Mouse (Mus musculus): ENCODE results near the gene Prss48. TPM values are rescaled to one million over a fixed set of nuclear protein-coding genes. Genes with fewer than 3 reads are reported as not detected.
A peak's percentile ranks its signal among the peaks of the same experiment; 100 is the strongest.

Gene Prss48
- total RNA-seq (2021), result not detected
- long read RNA-seq, experiment 1, result 0 reads
- long read RNA-seq, experiment 2, result 0 reads

- intact Hi-C loops (cut with DNase I), result no loop called here
- no peak for DNase-seq (ENCODE audit: low spot score in 2 of 2)
These were observed at the start of gene Prss48 for GRCm38 (mm10) chr3:86002423-86002822. TSS of gene Prss48 (minus strand) at chr3:86002491.

DNA sequence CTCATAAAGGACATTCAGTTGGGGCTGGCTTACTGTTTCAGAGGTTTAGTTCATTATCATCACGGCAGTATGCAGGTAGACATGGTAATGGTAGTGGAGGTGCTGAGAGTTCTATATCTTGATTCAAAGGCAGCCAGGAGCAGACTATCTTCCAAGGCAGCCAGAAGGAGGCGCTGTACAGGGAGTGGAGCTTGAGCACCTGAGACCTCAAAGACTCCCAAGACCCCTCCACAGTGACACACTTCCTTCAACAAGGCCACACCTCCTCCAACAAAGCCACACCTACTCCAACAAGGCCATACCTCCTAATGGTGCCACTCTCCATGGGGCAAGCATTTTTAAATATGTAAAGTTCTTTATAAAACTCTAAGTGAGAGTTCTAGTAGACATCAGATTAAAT lies 46.8 kb upstream of the Prss48 start:
- intact Hi-C loops (cut with DNase I), result no loop called here
- no peak for DNase-seq (ENCODE audit: low spot score in 2 of 2)

GRCm38 (mm10) chr3:86047686-86048408 lies 45.6 kb upstream of the Prss48 start:
- no peak for DNase-seq (ENCODE audit: low spot score in 2 of 2)
- intact Hi-C loops (cut with DNase I), result no loop called here

GRCm38 (mm10) chr3:86040286-86041201 lies 38.3 kb upstream of the Prss48 start:
- peak in 1 of 2 experiments; percentile 20 for DNase-seq (ENCODE audit: low spot score in 2 of 2)
- intact Hi-C loops (cut with DNase I), result no loop called here

- intact Hi-C loops (cut with DNase I), result no loop called here
- DNase-seq (ENCODE audit: low spot score in 2 of 2), result no peak
These were observed 36.4 kb upstream of the Prss48 start for GRCm38 (mm10) chr3:86038648-86039047.

DNA sequence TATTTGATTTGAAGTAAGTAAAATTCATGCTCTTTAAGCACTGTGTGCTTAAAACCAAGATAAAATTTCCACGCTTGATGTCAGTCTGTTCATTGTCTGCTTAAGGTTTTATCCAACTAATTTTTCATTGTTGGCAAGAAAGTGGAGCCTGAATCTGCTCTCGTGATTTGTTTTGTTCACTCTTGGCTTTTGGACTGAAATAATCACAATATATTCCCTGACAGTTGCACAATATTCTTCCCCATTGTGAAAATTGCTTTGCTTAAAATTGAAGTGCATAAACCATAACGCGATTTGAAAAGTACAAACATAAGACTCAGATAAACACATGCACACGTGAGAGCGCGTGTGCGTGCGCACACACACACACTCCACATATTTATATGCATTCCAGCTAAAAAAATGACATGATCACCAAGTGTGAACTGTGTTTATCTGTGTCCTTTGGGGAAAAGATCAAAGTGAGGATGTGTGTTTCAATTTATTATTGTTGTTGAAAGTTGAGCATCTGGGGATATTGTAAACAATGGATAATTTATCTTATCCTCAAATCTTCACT lies 35.7 kb upstream of the Prss48 start:
- no peak for DNase-seq (ENCODE audit: low spot score in 2 of 2)

DNA sequence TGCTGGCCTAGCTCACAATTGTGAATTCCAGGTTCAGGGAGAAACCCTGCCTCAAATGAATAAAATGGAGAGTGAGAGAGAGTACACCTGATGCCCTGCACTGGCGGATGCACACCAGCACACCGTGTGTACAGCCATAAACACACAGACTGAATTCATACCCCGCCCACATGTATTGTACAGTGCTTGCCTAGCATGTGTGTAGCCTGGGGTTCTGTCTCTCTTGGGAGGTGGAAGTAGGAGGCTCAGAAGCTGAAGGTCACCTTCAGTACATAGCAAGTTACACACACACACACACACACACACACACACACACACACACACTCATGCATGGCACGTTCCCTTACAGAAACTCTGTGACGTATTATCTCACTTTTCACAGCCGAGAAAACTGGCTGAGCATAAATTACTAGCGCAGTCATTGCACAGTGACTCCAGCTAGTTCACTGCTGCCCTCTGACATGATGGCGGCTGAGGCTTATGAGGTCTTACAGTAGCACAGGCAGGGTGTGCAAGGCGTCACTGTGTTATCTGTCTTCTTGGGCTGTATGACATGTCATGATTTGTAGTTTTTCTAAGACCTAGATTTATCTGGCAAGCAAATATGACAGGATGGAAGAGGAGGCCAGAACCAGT lies 31.3 kb upstream of the Prss48 start:
- peak in 1 of 2 experiments; percentile 19 for DNase-seq (ENCODE audit: low spot score in 2 of 2)
- intact Hi-C loops (cut with DNase I), result no loop called here

More for the DNA sequence above, 35.7 kb upstream of the Prss48 start:
- intact Hi-C loops (cut with DNase I), result no loop called here

- intact Hi-C loops (cut with DNase I), result no loop called here
- DNase-seq (ENCODE audit: low spot score in 2 of 2), result no peak
These were observed 28.3 kb upstream of the Prss48 start for GRCm38 (mm10) chr3:86030566-86030965.

DNA sequence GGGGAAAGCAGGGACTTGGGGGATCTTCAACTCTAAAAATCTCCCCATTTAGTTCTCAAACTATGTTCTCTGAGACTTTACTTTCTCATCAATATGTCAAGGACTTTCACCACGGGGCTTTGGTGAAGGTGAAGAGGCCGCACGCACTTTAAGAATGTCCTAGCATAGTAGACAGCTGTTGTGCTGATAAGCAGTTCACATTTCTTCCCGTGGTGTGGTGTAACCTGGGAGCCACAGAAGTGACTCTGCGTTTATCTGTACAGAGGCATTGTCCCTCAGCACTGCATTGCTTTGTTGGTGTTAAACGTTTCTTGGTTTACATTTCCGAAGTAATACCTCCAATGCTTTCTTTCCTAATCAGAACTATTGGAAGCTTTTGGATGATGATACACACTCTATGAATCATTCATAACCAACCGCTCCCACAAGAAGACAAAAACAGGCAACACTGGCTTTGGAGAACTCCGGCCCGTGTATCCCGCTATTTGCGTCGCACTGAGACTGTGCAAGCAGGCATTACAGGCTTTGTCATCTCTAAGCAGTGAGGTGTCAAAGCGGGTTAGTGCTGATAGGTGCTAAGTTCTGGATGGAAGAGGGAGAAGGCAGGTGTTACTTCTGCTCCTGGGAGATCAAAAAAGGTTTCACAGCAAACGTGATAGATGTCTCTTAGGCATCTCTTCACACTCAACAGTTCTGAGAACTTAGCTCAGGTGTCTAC lies 26.5 kb upstream of the Prss48 start:
- intact Hi-C loops (cut with DNase I), result no loop called here
- DNase-seq (ENCODE audit: low spot score in 2 of 2), result no peak

- intact Hi-C loops (cut with DNase I), result no loop called here
- DNase-seq (ENCODE audit: low spot score in 2 of 2), result no peak
These were observed 23.2 kb upstream of the Prss48 start for GRCm38 (mm10) chr3:86025341-86026137.

GRCm38 (mm10) chr3:86024065-86024795 lies 21.9 kb upstream of the Prss48 start:
- intact Hi-C loops (cut with DNase I), result no loop called here
- no peak for DNase-seq (ENCODE audit: low spot score in 2 of 2)

GRCm38 (mm10) chr3:86021651-86022050 lies 19.4 kb upstream of the Prss48 start:
- intact Hi-C loops (cut with DNase I), result no loop called here
- DNase-seq (ENCODE audit: low spot score in 2 of 2), result no peak

DNA sequence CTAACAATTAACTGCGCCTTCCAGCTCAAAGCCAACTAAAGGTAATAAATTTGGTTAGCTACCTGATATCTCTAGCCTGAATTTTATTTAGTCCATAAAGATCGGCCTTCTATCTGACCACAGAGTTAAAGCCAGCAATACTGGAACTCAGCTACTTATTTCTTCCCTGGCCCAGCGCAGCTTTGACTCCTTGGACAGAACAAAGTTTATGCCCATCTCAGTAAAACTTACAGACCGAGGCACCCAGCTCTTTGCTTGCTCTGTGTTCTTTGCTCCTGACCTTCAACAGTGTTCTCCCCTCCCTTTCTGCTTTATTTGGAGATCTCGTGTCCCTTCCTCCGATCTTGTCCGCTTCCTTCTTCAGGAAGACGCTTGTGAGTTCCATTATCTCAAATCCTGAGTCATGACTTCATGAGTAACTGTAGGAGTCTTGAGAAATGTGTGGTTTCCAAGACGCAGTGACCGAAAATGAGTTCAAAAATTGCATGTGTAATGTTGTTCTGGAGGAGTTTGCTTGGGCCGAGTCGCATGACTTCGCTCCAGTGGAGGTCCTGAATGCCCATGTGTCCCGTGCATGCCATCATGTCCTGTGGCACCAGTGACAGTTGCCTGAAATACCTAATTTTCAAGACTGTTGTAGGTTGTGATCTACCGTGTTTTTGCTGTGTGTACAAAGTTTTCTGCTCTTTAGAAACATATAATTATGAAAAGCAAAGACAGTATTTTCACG lies 18.8 kb upstream of the Prss48 start:
- intact Hi-C loops (cut with DNase I), result no loop called here
- DNase-seq (ENCODE audit: low spot score in 2 of 2), result no peak

DNA sequence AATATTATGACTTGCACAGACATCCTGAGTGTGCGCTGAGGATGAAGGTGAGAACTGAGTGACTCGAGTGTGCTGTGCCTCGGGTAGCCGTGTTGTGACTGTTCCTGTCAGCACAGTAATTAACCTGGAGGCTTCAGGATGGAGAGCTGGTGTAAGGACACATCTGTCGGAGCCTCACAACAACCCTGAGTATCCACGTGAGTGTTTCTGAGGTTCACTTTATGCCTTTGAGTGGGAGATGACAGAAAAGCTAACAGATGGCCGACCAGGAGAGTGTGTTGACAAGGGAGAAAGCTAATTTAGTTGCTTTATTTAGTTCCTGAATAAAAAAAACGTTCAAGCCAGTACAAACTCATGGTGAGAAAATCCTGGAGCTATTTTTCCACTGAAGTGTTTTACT lies 15.2 kb upstream of the Prss48 start:
- DNase-seq (ENCODE audit: low spot score in 2 of 2), result peak; percentile 41 to 46

GRCm38 (mm10) chr3:86016965-86017364 lies 14.7 kb upstream of the Prss48 start:
- DNase-seq (ENCODE audit: low spot score in 2 of 2), result no peak
- intact Hi-C loops (cut with DNase I), result no loop called here

More for the DNA sequence above, 15.2 kb upstream of the Prss48 start:
- intact Hi-C loops (cut with DNase I), result no loop called here

DNA sequence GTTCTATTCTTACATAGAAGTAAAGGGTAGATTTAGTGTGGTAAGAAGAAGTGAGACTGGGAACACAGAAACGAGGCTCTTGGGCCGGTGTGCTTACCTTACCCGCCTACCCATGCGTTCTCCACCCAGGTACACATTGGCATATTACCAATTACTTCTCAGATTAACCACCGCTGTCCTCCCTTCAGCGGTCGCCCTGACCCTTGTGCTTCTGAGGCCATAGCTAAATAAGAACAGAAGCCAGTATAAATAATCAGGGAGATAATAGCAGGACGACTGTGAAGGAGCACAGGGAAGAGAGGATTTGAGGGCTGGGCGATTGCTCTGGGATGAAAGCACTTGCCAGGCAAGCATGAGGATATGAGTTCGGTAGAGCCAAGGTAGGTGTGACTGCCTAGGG lies 11.5 kb upstream of the Prss48 start:
- DNase-seq (ENCODE audit: low spot score in 2 of 2), result no peak
- intact Hi-C loops (cut with DNase I), result no loop called here

- no peak for DNase-seq (ENCODE audit: low spot score in 2 of 2)
- intact Hi-C loops (cut with DNase I), result no loop called here
These were observed 9.5 kb upstream of the Prss48 start for GRCm38 (mm10) chr3:86011833-86012232.
